Mouse (Mus musculus) lung, postnatal 0 days (tissue): ENCODE results near the gene Arl5b.

Source experiments
- CTCF ChIP-seq: IDR thresholded peaks from 2 replicates; pipeline ENCODE4 v1.5.1; 2016; ENCODE audit warnings: antibody characterized with exemption, mild to moderate bottlenecking
- EP300 ChIP-seq: IDR thresholded peaks from 2 replicates; pipeline ENCODE4 v1.6.1; 2016; ENCODE audit warnings: antibody characterized with exemption, mild to moderate bottlenecking, control low read depth

DNA sequence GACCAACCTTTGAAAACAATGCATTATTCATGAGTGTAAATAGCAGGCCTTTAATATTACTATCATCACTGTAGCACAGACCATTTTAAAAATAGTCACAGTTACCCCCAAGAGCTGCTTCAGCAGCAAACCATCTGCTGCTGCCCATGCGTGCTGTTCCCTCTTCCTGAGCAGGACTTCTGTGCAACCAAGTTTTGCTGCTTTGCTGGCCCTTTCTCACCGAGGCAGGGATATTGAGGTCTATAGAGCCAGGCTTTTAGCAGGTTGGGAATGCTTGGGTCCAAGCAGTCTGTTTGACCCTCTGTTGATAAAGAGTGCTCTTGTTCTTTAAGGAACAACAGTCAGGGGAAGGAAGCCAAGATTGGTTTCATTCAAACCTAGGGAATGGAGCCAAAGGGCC lies 16.3 kb downstream of the Arl5b start:
- TF ChIP-seq CTCF (no peak), EP300 (no peak)
